ENCODE assay signal across 9 mouse cellular contexts in genomic region chr13:113595987-113596386, GRCm38 (mm10). TPM values are rescaled to one million over a fixed set of nuclear protein-coding genes. Genes with fewer than 3 reads are reported as not detected.
A peak's percentile ranks its signal among the peaks of the same experiment; 100 is the strongest.
DNase-seq lines count a peak whose midpoint lies in the region; ATAC-seq lines count a peak whose summit lies in the region.
"Had no signal": no experiment of that assay in that cellular context is flagged by ENCODE, and none has a peak within 500 bp of the region (broad histone marks: within the 10 kb centered on the region; RNA-seq: fewer than 3 reads in every experiment).

No protein-coding gene starts in this region.

- no peak overlapping the region; the same call in 1 of the 2 replicates for H3K9ac ChIP-seq in lung, embryonic 16.5 days (ENCODE audit: low read length)
- H3K9ac ChIP-seq in embryonic facial prominence, embryonic 12.5 days: no peak overlapping the region
- no peak overlapping the region for H3K9ac ChIP-seq in neural tube, embryonic 15.5 days (replicated peaks)
- H3K9ac ChIP-seq in liver, embryonic 11.5 days (ENCODE audit: low read depth, low read length): no peak overlapping the region
- H3K9ac ChIP-seq: midbrain, embryonic 12.5 days had no signal

- H3K4me2 ChIP-seq in lung, embryonic 16.5 days (ENCODE audit: low read depth, low read length): peak overlapping the region; percentile 21; the same call in 1 of the 2 replicates
- H3K4me2 ChIP-seq in embryonic facial prominence, embryonic 12.5 days (replicated peaks): no peak overlapping the region
- peak overlapping the region; percentile 6; the same call in 1 of the 2 replicates for H3K4me2 ChIP-seq in neural tube, embryonic 15.5 days
- H3K4me2 ChIP-seq in liver, embryonic 11.5 days: no peak overlapping the region
- H3K4me2 ChIP-seq: midbrain, embryonic 12.5 days had no signal

- no peak overlapping the region for H3K4me3 ChIP-seq in heart, embryonic 10.5 days
- no peak overlapping the region for H3K4me3 ChIP-seq in lung, embryonic 16.5 days (ENCODE audit: low read length)
- H3K4me3 ChIP-seq in embryonic facial prominence, embryonic 12.5 days: no peak overlapping the region
- H3K4me3 ChIP-seq in neural tube, embryonic 15.5 days (replicated peaks): no peak overlapping the region
- H3K4me3 ChIP-seq in liver, embryonic 11.5 days (ENCODE audit: low read depth, low read length): no peak overlapping the region
- H3K4me3 ChIP-seq: midbrain, embryonic 12.5 days had no signal

- 64% methylated on average over 8 of the region's 8 CpGs for WGBS in heart, embryonic 10.5 days
- WGBS in lung, embryonic 16.5 days: 42% methylated on average over 8 of the region's 8 CpGs
- 62% methylated on average over 8 of the region's 8 CpGs for WGBS in embryonic facial prominence, embryonic 12.5 days
- WGBS in neural tube, embryonic 15.5 days: 59% methylated on average over 8 of the region's 8 CpGs
- 79% methylated on average over 8 of the region's 8 CpGs for WGBS in liver, embryonic 11.5 days

- peaks cover 25% of the 10 kb centered on the region for H3K36me3 ChIP-seq in heart, embryonic 10.5 days
- H3K36me3 ChIP-seq in lung, embryonic 16.5 days (ENCODE audit: control insufficient read depth, insufficient read depth, low read length): peaks cover 7% of the 10 kb centered on the region; the same call in 1 of the 2 replicates
- H3K36me3 ChIP-seq in embryonic facial prominence, embryonic 12.5 days: peaks cover 18% of the 10 kb centered on the region
- 0 out of 2 replicates have a peak, but pooled peaks cover 7% of the 10 kb centered on the region for H3K36me3 ChIP-seq in neural tube, embryonic 15.5 days
- H3K36me3 ChIP-seq in liver, embryonic 11.5 days (ENCODE audit: control insufficient read depth, insufficient read depth, low read length): 0 out of 2 replicates have a peak, but pooled peaks cover 3% of the 10 kb centered on the region

- H3K9me3 ChIP-seq in heart, embryonic 10.5 days: no peaks in the 10 kb centered on the region
- no peaks in the 10 kb centered on the region for H3K9me3 ChIP-seq in lung, embryonic 16.5 days (ENCODE audit: control insufficient read depth, low read length)
- no peaks in the 10 kb centered on the region for H3K9me3 ChIP-seq in embryonic facial prominence, embryonic 12.5 days
- no peaks in the 10 kb centered on the region for H3K9me3 ChIP-seq in neural tube, embryonic 15.5 days (replicated peaks)
- no peaks in the 10 kb centered on the region for H3K9me3 ChIP-seq in liver, embryonic 11.5 days (ENCODE audit: control insufficient read depth, low read length)
- H3K9me3 ChIP-seq: midbrain, embryonic 12.5 days had no signal

- H3K27me3 ChIP-seq in heart, embryonic 10.5 days (ENCODE audit: insufficient read depth, poor library complexity, severe bottlenecking): no peaks in the 10 kb centered on the region
- no peaks in the 10 kb centered on the region for H3K27me3 ChIP-seq in lung, embryonic 16.5 days (ENCODE audit: control insufficient read depth, insufficient read depth, low read depth, low read length)
- H3K27me3 ChIP-seq in embryonic facial prominence, embryonic 12.5 days: no peaks in the 10 kb centered on the region
- no peaks in the 10 kb centered on the region for H3K27me3 ChIP-seq in neural tube, embryonic 15.5 days (replicated peaks)
- H3K27me3 ChIP-seq in liver, embryonic 11.5 days (replicated peaks; ENCODE audit: control insufficient read depth, insufficient read depth, low read length): no peaks in the 10 kb centered on the region
- H3K27me3 ChIP-seq: midbrain, embryonic 12.5 days had no signal

- peak; percentile 49; the same call in 1 of the 2 replicates for ATAC-seq in lung, embryonic 16.5 days (ENCODE audit: low read depth)
- ATAC-seq in embryonic facial prominence, embryonic 12.5 days (ENCODE audit: insufficient number of reproducible peaks, insufficient read depth, low FRiP score, low TSS enrichment): no peak
- ATAC-seq in neural tube, embryonic 15.5 days (ENCODE audit: low FRiP score): no peak
- ATAC-seq in liver, embryonic 11.5 days (replicated peaks; ENCODE audit: low FRiP score): no peak

- no peak for DNase-seq in heart, embryonic 10.5 days (ENCODE audit: low spot score)
- no peak for DNase-seq in heart, postnatal 36 days
- no peak for DNase-seq in lung, postnatal 36 days
- DNase-seq in gastrocnemius, postnatal 36 days: no peak
- no peak for DNase-seq in liver, embryonic 11.5 days (ENCODE audit: low spot score)

- H3K27ac ChIP-seq in heart, embryonic 10.5 days: 0 out of 2 replicates have a peak overlapping the region, but pooled peaks have one; percentile 36
- H3K27ac ChIP-seq in lung, embryonic 16.5 days (ENCODE audit: low read length): peak overlapping the region; percentile 34
- 0 out of 2 replicates have a peak overlapping the region, but pooled peaks have one; percentile 51 for H3K27ac ChIP-seq in embryonic facial prominence, embryonic 12.5 days
- H3K27ac ChIP-seq in neural tube, embryonic 15.5 days (replicated peaks): peak overlapping the region; percentile 33; the same call in 1 of the 2 replicates
- no peak overlapping the region for H3K27ac ChIP-seq in liver, embryonic 11.5 days (ENCODE audit: low read depth, low read length)
- H3K27ac ChIP-seq: midbrain, embryonic 12.5 days had no signal

- intact Hi-C loops in heart, postnatal 36 days (cut with DNase I): no loop called here
- intact Hi-C loops in gastrocnemius, postnatal 36 days (cut with DNase I): no loop called here

- peaks cover 46% of the 10 kb centered on the region for H3K4me1 ChIP-seq in heart, embryonic 10.5 days
- H3K4me1 ChIP-seq in lung, embryonic 16.5 days (replicated peaks; ENCODE audit: control insufficient read depth, insufficient read depth, low read length): peaks cover 40% of the 10 kb centered on the region
- H3K4me1 ChIP-seq in embryonic facial prominence, embryonic 12.5 days: peaks cover 26% of the 10 kb centered on the region
- H3K4me1 ChIP-seq in neural tube, embryonic 15.5 days: peaks cover 36% of the 10 kb centered on the region
- H3K4me1 ChIP-seq in liver, embryonic 11.5 days (replicated peaks; ENCODE audit: control insufficient read depth, insufficient read depth, low read length): peaks cover 6% of the 10 kb centered on the region

RNA-seq across cellular contexts. Expression of gene Snx18, which starts 22.4 kb away (rescaled TPM):
- polyA plus RNA-seq in heart, embryonic 10.5 days (2016; fragmentation: Nextera tagmentation; extraction: Ambion mirVana): 18.0 and 22.4 TPM in 2 replicates
- 10 to 100 TPM; 21.4 to 21.8 TPM for total RNA-seq in heart, postnatal 36 days (2021)
- 14.8 and 15.3 TPM in 2 replicates for polyA plus RNA-seq in lung, embryonic 16.5 days (2015; fragmentation: Nextera tagmentation; extraction: Ambion mirVana)
- 42.2 and 44.6 TPM in 2 replicates for polyA plus RNA-seq in embryonic facial prominence, embryonic 12.5 days (2016; fragmentation: Nextera tagmentation; extraction: Ambion mirVana)
- 9.9 and 12.3 TPM in 2 replicates for polyA plus RNA-seq in neural tube, embryonic 15.5 days (2015; fragmentation: Nextera tagmentation; extraction: Ambion mirVana)
- 1 to 10 TPM; 9.3 TPM for total RNA-seq in gastrocnemius, postnatal 36 days (2021)
- 14.9 and 16.0 TPM in 2 replicates for polyA plus RNA-seq in liver, embryonic 11.5 days (2014; fragmentation: Nextera tagmentation; extraction: Ambion mirVana)

Comparison
In these comparisons a context has a peak if more than half of its experiments do, and no peak if none do; other contexts are left out.
1. H3K4me2 ChIP-seq: peak in lung, embryonic 16.5 days (single experiment) and neural tube, embryonic 15.5 days (single experiment); none in embryonic facial prominence, embryonic 12.5 days (single experiment) and liver, embryonic 11.5 days (single experiment).